Mouse (Mus musculus): ENCODE data around the gene Ece1. TPM values are rescaled to one million over a fixed set of nuclear protein-coding genes. Genes with fewer than 3 reads are reported as not detected.
A peak's percentile ranks its signal among the peaks of the same experiment; 100 is the strongest.

Gene Ece1
- total RNA-seq, 2 experiments from 2014 or later = 65.0 to 78.0 TPM

DNA sequence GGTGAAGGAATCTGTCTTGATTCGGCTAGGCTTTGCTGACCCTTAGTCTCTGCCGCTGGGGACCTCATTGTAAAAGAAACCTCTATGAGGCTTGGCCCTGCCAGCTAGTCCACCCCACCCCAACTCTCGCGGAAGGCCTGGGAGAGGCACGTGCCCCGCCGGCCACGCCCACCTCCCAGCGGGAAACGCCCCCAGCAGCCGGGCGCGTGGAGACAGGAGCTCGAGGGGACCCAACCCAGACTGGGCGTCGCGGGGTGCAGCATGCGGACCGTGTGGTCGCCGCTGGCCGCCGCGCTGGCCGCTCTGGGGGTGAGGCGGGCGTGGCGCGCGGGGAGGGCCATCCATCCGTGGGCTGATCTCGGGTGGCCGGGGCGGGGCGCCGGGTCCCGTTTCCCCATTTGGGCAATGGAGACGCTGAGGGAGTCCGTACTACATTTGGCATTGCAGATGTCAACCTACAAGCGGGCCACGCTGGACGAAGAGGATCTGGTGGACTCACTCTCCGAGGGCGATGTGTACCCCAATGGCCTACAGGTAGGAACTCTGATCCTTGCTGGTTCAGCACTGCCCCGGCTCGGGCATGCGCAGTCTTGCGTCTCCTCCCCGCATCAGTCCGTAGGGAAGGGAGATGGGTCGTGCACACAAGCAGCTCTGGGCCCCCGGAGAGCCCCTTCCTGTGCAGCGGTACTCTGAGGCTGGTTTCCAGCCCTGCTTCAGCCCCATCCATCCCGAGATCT, 51.5 kb downstream of the Ece1 start:
- DNase-seq (ENCODE audit: low spot score) = peak; percentile 83

DNA sequence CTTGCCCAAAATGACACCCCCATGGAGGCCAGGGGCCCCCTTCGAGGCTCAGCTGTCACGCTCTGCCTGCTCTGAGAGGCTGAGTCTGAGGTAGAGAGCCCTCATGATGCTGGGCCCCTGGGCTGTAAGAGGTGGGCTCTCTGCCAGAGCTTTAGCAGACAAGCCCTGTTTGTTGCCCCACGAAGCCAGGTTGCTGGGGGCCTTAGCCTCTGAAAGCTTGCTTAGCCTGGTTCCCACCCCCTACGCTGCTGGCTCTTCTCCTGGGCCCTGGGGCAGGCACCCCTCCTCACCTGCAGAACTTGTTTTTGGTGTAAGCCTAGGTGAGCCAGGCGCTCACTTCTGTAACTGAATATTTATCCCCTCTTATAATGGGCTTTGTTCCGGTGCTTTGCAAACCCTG, 55.6 kb downstream of the Ece1 start:
- DNase-seq (ENCODE audit: low spot score) = no peak

DNA sequence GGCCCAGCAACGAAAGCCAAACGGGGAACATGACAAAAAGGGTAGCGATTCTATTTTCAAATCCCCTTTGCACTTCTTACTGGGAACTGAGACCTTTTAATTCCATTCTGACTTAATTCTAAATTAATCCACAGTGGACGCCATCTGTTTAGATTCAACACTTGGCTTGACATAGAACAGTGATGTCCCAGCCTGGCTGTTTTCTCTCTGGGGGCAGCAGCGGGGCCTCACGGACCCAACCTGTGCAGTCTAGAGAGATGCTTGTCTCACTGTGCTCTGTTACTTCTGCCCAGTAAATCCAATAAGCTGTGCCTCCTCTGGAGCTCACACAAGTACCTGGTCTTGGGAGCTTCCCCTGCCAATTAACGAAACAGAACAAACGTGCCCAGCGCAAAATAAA, 56.5 kb downstream of the Ece1 start:
- DNase-seq (ENCODE audit: low spot score) = no peak

DNA sequence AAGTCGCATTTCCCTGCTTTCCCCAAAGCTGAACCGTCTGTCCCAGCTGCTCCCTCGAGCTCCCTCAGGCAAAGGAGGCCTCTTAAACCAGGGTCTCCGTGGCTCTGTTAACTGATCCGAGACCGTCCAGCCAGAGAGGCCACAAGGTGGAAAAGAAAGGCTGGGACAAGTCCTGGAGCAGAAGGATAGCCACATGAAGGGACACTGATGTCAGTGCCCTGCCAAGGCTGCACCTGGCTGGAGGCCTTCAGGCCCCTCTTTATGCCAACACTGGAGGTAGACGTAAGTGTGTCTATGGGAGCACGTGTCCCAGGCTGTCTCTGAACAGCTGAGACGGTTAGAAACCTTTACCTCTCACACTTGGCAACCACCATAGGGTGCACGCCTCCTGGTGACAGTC, 57.1 kb downstream of the Ece1 start:
- no peak for DNase-seq (ENCODE audit: low spot score)

DNA sequence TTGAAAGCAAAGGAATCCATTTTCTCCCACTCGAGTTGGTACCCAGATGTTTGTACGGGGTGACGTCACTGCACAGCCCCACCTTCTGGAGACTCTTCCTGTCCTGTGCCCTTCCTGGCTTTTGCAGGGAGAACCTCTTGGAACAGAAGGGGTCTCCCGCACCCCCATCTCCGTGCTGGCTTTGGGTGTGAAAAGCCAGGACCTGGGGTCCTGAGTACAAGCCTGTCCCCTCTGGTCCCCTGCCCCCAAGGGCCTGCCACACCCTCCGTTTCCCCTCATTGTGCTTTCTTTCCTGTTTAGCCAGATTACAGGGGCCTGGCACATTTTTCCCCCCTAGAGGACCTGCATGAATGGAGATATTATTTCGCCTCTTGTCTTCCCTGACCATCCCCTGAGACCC, 58.0 kb downstream of the Ece1 start:
- DNase-seq (ENCODE audit: low spot score) = no peak

DNA sequence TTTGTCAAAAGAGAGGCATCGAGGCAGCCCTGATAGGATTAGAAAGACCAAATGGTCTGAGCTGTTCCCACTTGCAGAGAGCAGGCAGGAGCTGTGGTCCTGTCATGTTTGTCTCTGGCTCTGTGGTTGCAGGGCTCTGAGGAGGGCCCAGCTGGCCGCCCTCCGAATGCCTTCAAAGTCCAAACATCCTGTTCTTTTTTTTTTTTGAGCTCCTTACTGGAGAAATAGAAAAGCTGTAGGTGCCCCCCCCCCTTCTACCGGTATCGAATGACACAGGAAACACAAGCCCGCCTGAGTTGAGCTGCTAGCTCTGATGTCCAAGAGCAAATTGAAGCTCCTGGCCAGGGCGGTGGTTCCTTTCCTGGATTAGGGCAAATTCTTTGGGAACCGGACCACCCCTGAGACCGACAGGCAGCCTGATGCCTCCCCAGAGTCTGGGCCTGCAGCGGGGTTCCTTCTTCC, 58.5 kb downstream of the Ece1 start:
- DNase-seq (ENCODE audit: low spot score) = no peak

DNA sequence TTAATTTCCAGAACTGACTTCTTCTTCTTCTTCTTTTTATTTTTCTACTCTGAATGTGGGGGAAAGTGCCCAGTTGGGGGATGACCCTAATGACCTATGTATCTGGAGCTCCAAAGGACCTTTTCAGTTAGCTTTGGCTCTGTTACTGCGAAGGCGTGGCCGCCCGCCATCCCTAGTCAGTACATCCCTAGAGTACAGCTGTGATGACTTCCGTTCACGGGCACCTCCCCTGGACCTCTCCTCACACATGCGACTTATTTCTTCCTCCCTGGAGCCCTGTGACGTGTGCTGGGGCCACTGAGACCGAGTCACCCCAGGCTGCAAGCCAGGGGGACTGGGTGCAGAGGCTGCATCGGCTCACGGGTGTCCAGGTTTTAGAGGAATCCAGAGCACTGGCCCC, 59.5 kb downstream of the Ece1 start:
- no peak for DNase-seq (ENCODE audit: low spot score)

DNA sequence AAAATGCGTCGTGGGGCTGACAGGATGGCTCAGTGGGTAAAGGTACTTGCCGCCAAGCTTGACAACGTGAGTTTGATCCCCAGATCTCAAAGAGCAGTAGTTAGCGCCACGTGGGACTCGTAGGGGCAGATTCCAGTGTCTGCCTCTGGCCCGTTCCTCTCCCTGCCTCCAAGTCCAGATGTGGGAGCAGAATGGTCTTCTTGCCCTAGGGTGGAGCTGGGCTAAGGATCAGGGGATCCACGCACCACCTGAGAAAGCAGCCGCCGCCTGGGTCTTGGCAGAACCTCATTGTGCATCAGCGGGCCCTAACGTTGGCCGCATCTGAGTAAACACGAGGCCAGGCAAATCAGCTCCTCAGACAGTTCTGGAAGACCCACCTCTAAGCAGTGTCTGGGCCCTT, 61.0 kb downstream of the Ece1 start:
- no peak for DNase-seq (ENCODE audit: low spot score)

DNA sequence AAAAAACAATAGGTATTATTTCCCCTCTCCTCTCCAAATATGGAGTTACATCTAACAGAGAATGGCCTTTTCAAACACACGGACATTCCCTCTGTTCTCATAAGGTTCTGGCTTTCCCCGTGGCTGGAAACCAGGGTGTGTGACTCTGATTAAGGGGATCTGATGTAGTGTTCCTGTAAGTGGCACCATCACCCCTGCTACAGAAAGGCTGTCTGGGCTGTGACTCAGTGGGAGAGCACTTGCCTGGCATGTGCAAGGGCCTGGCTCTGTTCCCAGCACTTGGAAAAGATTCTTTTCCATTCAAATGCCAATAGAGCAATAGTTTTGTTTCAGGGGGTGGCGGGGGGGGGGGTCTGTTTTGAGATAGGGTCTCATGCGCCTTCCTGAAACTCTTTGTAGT, 63.1 kb downstream of the Ece1 start:
- DNase-seq (ENCODE audit: low spot score) = no peak

DNA sequence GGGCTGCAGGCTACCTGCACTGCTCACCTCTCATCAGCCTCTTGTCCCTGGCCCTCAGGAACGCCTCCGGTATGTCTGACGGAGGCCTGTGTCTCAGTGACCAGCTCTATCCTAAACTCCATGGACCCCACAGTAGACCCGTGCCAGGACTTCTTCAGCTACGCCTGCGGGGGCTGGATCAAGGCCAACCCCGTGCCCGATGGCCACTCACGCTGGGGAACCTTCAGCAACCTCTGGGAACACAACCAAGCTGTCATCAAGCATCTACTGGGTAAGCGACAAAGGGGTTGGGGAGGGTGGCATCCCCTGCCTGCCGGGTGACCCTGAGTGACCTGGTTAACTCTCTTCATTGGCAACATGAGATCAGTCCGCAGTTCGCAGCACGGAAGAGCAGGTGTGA, 64.1 kb downstream of the Ece1 start:
- DNase-seq (ENCODE audit: low spot score) = no peak

DNA sequence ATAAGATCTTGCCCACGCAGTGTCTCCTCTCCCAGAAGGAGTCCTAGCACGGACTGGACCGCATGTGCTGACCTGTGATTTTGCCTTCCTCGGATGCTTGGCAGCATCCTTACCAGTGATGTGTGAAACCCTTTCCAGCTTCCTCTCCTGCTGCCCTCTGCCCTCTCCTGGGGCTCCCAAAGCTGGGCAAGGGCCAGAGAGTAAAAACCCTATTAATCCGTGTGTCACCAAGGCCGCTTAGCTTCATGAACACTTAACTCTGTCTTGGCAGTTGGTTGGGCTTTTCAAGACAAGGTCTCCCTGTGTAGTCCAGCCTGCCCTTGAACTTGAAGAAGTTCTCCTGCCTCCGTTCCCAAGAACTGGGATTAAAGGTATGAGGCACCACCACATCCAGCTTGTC, 65.1 kb downstream of the Ece1 start:
- DNase-seq (ENCODE audit: low spot score) = no peak

DNA sequence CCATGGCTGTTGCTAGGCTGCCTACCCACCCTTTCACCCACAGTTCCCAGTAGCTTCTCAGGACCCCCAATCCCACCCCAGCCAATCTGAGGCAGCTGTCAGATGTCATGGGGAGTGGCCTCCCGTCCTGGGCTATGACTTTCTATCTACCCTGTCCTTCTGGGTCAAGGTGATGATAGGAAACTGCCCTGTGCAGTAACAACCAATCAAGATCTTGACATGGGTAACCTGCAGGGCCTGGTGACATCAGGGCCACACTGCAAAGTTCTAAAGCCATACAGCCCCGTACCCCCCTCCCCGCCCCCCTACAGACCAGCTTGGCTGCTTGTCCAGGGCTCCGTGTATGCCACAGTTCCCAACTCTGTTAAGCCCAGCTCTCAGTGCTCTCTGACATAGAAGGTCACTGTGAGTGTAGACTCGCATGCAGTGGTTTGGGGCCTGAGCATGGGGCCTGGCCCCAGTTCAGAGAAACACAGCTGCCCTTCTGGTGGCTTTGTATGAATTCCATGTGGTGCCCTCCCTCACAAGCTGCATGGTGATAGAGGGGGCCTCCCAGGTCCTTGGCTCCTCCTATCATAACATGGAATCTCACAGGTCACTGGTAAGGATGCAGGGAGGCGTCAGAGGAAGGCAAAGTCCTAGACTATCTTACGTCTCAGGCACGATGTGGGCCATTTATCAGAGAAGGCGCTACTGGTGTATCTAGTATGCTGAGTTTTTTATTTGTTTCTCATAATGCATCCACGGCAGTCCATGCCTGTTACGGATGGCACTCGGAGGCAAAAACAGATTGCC, 65.9 kb downstream of the Ece1 start:
- DNase-seq (ENCODE audit: low spot score) = no peak

DNA sequence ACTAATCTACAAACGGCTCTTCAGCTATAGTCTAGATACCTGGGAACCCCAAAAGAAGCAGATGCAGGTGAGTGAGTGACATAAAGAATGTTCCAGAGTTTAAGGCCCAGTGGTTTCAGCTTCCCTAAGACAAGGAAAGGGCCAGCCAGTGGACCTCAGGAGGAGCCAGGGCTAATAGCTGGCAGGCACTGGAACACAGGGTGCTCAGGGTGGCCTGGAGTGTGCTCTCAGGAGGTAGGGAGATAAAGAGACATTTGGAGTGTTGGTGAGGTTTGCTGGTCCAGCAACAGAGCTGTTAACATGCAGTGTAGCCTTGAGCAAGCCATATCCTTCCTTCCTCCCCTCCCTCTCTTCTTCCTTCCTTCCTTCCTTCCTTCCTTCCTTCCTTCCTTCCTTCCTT, 66.8 kb downstream of the Ece1 start:
- DNase-seq (ENCODE audit: low spot score) = no peak

DNA sequence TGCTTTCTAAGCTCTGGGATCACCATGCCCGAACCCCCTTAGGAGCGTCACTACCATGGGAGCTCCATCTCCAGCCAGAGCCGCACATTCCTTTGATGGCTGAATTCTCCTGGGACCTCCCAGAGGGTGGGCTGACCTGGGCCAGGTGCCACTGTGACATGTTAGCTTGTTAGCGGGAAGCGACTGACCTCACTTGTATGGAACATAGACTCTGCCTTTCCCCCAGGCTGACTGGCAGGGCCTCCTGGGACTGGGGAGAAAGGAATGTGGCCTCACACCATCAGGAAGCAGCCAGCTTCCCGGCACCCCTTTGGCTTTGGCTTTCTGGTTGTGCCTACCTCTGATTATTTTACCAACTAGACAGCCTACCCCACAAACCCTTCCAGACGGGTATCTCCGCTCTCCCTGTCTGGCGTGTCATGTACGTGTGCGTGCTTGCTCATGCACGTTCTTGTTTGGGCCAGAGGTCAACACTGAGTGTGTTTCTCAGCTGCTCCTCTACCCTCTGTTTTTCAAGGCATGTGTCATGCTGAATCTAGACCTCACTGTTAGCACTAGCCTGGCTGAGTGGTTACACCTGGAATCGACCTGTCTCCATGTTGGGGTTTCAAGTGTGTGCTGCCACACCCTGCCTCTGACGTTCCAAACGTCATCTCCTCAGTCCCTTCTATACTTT, 67.4 kb downstream of the Ece1 start:
- DNase-seq (ENCODE audit: low spot score) = no peak

DNA sequence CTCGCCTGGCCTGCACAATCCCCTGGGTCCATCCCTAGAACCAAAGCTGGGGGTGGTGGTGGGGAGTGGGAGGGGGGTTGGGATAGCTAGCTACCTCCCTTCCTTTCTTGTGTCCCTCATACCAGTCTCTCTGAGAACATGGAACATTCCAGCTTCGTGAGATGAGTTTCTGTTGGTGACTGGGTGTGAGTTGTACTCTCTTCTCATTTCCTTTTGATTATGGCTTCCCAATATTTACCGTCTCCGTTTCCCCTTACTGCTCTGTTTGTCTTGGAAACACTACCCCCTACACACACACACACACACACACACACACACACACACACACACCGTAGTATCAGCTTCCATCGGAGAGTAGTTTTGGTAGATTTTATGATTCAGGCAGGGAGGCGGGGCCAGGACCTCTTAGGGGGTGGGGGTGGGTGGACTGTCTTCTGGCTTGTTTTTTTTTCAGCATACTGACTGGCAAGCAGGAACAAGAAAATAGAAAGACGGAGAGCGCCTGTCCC, 68.5 kb downstream of the Ece1 start:
- no peak for DNase-seq (ENCODE audit: low spot score)

DNA sequence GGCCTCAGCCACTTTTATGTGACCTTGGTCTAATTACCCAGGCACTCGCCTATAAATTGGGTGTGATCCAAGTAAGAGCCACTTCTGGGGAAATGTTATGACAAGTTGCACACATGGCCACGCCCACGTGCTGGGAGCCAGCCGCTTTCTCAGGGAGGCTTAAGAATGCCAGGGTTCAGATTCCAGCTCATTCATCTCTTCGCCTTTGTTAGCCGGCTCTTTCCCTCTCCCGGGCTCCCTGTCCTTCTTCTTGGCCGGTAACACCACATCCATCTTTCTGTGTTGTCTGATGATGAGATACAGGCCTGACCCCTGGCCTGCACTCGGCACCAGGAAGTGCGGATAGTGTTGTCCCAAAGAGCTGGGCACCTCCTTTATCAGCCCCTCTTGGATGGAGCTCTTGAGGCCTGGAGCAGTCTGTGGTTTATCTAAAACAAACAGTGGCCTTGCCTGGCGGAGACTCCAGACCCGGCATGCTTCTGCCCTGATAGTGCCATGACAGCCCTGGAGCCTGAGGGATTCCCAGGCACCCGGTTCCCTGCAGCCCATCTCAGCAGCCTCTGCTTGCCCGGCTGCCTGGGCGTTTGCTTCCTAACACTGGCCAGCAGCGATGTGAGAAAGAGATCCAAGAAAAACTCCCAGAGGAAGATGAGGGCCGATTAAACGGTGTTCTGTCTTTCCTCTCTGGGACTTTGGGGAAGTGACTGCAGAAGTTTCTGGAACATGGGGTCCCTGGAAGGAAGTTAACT, 69.1 kb downstream of the Ece1 start:
- peak; percentile 75 for DNase-seq (ENCODE audit: low spot score)

DNA sequence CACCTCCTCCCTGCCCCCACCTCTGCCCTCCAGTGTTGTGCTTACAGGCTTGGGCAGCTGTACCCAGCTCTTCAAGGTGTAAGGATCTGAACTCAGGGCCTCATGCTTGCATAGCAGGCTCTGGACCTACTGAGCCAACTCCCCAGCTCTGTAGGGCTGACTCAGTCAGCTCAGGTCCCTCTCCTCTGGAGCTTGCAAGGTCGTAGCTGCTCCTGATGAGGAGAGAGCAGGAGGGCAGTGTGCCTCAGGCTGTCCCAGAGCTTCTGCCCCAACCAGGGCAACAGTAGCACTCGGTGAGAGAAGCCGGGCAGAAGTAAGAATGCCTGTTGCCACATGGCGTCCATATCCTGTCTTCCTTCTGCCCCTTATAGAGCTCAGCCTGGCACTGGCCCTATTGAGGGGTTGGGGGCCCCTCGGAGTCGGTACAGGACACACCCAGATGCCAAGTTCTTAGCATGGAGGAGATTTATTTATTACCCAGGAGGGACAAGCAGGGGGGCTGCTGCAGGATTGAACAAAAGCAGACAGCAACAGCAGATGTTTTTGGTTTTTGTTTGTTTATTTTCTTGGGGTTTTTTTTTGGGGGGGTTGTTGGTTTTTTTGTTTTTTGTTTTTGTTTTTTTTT, 70.6 kb downstream of the Ece1 start:
- DNase-seq (ENCODE audit: low spot score) = no peak

DNA sequence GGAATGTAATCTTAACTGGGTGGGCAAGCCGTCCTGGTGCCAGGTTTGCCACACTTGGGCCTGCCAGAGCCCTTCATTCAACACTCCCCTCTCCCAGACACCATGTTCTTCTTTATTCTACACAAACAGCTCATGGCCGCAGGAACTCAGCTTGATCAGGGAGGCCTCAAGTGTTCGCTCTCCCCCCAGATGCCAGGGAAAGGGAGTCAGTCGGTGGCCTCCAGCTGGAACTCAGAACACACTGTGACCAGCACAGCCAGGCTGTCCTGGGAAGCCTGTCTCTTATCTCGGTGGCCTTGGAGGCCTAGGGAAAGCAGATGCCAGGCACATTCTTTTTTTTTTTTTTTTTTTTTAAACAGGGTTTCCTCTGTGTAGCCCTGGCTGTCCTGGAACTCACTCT, 71.3 kb downstream of the Ece1 start:
- no peak for DNase-seq (ENCODE audit: low spot score)

DNA sequence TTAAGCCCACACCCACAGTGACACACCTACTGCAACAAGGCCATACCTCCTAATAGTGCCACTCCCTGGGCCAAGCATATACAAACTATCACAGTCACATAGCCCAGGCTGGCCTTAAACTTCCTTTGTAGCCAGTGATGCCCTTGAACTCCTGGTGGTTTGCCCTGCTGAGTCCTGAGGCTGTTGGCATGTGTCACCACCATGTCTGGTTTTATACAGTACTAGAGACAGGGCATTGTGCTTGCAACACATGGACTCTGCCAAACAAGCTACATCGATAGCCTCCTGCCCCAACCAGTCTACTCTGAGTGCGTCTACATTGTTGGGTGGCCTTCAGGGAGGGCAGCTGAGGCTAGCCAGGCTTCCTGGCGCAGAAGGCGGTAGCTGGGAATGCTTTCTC, 74.1 kb downstream of the Ece1 start:
- no peak for DNase-seq (ENCODE audit: low spot score)

DNA sequence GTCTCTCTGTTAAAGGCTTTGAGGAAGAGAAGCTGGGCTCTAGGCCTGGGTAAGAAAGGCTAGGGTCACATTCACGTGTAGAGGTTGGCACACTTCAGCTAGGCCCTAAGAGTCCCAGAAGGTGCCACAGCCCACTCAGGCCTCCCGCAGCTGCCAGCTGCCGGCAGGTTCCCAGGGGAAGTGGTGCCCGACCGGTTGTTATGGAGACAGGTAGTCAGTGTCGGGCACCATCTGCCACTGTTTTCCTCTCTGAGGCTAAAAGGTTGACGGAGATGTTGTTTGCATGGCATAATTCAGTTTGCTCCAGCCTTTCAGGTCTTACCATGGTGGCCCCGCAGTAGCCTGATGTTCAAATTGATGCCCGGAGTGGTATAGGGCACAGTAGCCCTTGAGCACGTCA, 78.0 kb downstream of the Ece1 start:
- DNase-seq (ENCODE audit: low spot score) = no peak
